Mouse (Mus musculus) G1E (cell line): ENCODE measurements at regions not wholly inside any gene's neighbourhood (a gene's known extent, or its start where the extent isn't known, plus 50 kb on each side); places are given as distances from the start of the nearest gene placed in this dataset.
A peak's percentile ranks its signal among the peaks of the same experiment; 100 is the strongest.

ENCODE experiments used
- ATAC-seq: 2 replicates; pipeline ENCODE4 v1.8.0; 2016; ENCODE audit warnings: mild to moderate bottlenecking; ENCODE audit not compliant: insufficient number of reproducible peaks, poor library complexity, low FRiP score, severe bottlenecking; ENCODE audit errors: extremely low read depth
- DNase-seq: peaks from one replicate; pipeline ENCODE4 v3.0.0; 2012; ENCODE audit warnings: low spot score
- H3K27me3 ChIP-seq: 2 replicates; pipeline ENCODE4 v1.6.1; 2012; ENCODE audit warnings: mild to moderate bottlenecking, low read length, inconsistent platforms; ENCODE audit not compliant: insufficient read depth
- H3K36me3 ChIP-seq: replicated peaks from 2 replicates; pipeline ENCODE3; 2012; ENCODE audit warnings: mild to moderate bottlenecking, inconsistent platforms
- H3K4me1 ChIP-seq: 2 replicates; pipeline ENCODE4 v1.6.1; 2012; ENCODE audit warnings: low read depth, low read length, inconsistent platforms, mixed read lengths; ENCODE audit not compliant: insufficient read depth
- H3K4me3 ChIP-seq: 2 replicates; pipeline ENCODE4 v1.5.1; 2012; ENCODE audit warnings: low read depth, mild to moderate bottlenecking, inconsistent platforms, low read length, moderate library complexity, mixed read lengths
- H3K9me3 ChIP-seq: replicated peaks from 2 replicates; pipeline ENCODE4 v1.6.1; 2012; ENCODE audit warnings: inconsistent platforms
- CTCF ChIP-seq: IDR thresholded peaks from 2 replicates; pipeline ENCODE4 v1.5.1; 2012; ENCODE audit warnings: low read depth, low read length, inconsistent platforms, mixed read lengths
- GATA1 ChIP-seq: IDR thresholded peaks from 2 replicates; pipeline ENCODE4 v1.6.1; 2012; ENCODE audit warnings: borderline replicate concordance, low read length, inconsistent platforms, mixed read lengths
- GATA2 ChIP-seq: IDR thresholded peaks from 2 replicates; pipeline ENCODE4 v1.6.1; 2012; ENCODE audit warnings: low read depth, low read length, inconsistent platforms, borderline replicate concordance
- POLR2AphosphoS5 ChIP-seq: IDR thresholded peaks from 2 replicates; pipeline ENCODE4 v1.6.1; 2012; ENCODE audit warnings: low read depth, low read length, inconsistent platforms; ENCODE audit not compliant: insufficient replicate concordance
- TAL1 ChIP-seq: conservative IDR thresholded peaks from 2 replicates; pipeline ENCODE4 v1.6.1; 2012; ENCODE audit warnings: low read depth, low read length, inconsistent platforms, mixed read lengths

DNA sequence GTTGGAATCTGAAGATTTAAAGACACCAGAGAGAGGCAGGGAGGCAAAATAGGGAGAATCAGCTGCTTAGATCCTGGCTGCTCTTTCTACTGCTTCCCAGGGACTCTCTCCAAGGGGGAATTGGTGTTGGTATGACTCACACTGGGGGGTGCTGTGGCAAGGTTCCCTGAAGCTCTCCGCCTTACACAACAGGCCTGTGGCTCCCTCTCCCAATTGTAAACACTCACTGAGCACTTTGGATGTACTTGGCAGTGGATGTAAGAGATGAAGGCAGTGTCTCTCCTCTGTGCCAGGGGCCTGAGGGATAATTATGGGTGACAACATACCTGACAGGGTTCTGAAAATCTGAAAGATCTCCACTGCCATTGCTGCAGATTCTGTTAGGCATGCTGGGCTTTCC is 77.0 kb upstream of the Irs2 start:
- peaks cover 44% of the 10 kb centered on the region for H3K4me1 ChIP-seq
- no peak for DNase-seq

DNA sequence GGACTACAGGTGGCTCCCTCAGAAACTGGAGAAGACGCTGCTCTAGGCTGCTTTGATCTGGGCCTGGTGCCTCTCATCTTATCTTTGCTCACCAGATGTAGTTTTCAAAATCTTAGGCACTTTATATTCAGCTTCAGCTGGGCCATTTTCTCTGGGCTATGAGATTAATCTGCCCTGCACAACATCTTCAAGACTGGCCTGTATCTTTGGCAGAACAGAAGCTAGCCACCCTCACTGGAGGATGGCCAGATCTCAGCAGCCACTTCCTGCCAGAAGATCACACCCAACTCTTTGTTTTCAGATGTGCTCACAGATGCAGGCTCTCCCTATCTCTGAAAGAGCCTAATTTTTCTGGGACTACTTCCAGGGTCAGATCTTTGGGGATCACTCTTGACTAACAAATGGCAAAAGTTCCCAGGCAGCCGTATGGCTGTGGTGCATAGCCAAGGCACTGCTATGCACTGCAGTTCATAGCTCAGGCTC is 75.8 kb upstream of the Irs2 start:
- H3K4me3 ChIP-seq = no peak overlapping the region
- peaks cover 52% of the 10 kb centered on the region for H3K27me3 ChIP-seq
- peaks cover 10% of the 10 kb centered on the region; the same call in 1 of the 2 replicates for H3K9me3 ChIP-seq
- no peaks in the 10 kb centered on the region for H3K36me3 ChIP-seq
- TF ChIP-seq TAL1 (peak; percentile 89), POLR2AphosphoS5 (no peak), GATA2 (no peak), GATA1 (no peak), CTCF (no peak)
- peak; percentile 48 for DNase-seq
- peaks cover 33% of the 10 kb centered on the region for H3K4me1 ChIP-seq
- ATAC-seq = peak; percentile 93

More for the DNA sequence above, 77.0 kb upstream of the Irs2 start:
- peaks cover 10% of the 10 kb centered on the region; the same call in 1 of the 2 replicates for H3K9me3 ChIP-seq
- H3K27me3 ChIP-seq = peaks cover 57% of the 10 kb centered on the region
- TF ChIP-seq GATA2 (no peak), CTCF (no peak), TAL1 (no peak), GATA1 (no peak), POLR2AphosphoS5 (no peak)
- no peaks in the 10 kb centered on the region for H3K36me3 ChIP-seq
- no peak for ATAC-seq
- no peak overlapping the region for H3K4me3 ChIP-seq

DNA sequence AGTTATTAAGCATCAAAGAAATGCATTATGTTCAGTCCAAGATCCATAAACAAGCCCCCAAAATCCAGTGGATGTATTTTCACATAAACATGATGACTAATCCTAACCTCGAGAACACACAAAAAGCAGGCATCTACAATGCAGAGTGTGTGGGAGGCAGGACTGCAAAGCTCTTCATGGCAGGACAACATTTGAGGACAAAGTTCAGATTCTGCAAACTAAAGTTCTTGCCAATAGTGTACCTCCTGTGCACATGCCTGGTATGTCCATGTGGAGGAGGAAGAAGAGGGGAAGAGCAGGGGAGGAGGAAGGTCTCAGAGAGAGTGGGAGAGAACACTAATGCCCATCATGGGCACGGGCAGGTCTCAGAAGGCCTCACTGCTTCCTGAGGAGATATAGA is 72.6 kb upstream of the Irs2 start:
- DNase-seq (no peak), ATAC-seq (no peak)
- Histone ChIP-seq H3K4me1 (peaks cover 32% of the 10 kb centered on the region), H3K4me3 (no peak overlapping the region), H3K36me3 (no peaks in the 10 kb centered on the region), H3K9me3 (peaks cover 10% of the 10 kb centered on the region; the same call in 1 of the 2 replicates), H3K27me3 (peaks cover 50% of the 10 kb centered on the region)
- TF ChIP-seq CTCF (no peak), GATA2 (no peak), TAL1 (no peak)

DNA sequence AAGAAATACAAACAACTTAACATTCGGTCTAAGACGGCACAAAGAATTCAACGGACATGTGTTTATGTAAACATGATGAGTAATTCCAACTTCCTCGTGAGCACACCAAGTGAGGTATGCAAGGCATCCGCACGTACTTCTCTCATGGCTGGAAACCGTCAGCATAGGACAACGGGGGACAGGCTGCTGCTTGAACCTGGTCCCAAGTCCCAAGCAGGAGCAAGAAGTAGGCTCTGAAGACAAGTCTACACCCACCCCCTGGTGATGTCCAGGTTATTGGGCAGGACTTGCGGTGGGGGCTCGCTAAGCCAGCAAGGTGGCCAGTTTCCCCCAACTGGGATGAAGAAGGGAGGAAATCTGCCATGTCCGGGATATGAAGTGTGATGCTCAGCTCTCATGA is 71.5 kb upstream of the Irs2 start:
- ATAC-seq = no peak
- H3K4me1 ChIP-seq = peaks cover 22% of the 10 kb centered on the region

DNA sequence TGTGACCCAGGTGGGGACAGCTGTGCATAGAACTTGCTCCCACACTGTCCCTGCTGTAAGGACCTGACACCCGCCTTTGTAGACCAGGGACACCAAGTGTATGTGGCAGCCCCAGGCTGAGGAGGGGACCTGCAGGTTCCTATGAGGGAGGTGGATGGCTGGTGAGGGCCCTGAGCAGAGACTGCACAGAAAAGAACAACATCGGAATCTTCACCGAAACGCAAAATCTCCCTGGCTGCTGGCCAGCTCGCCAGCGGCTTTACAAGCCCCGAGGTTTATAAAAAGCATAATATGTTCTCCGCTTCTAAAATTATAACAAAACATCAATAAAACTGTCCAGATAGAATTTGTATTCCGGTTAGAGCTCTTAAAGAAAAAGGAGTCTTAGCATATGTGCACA is 68.9 kb upstream of the Irs2 start:
- Histone ChIP-seq H3K4me1 (no peaks in the 10 kb centered on the region), H3K4me3 (no peak overlapping the region), H3K27me3 (peaks cover 47% of the 10 kb centered on the region), H3K36me3 (no peaks in the 10 kb centered on the region), H3K9me3 (no peaks in the 10 kb centered on the region)
- no peak for TF ChIP-seq GATA2
- TF ChIP-seq TAL1 = no peak
- TF ChIP-seq POLR2AphosphoS5 = no peak
- ATAC-seq = no peak
- DNase-seq = no peak

More for the DNA sequence above, 71.5 kb upstream of the Irs2 start:
- Histone ChIP-seq H3K9me3 (peaks cover 10% of the 10 kb centered on the region; the same call in 1 of the 2 replicates), H3K36me3 (no peaks in the 10 kb centered on the region), H3K4me3 (no peak overlapping the region), H3K27me3 (peaks cover 47% of the 10 kb centered on the region)
- no peak for DNase-seq
- no peak for TF ChIP-seq TAL1
- TF ChIP-seq CTCF = no peak
- no peak for TF ChIP-seq GATA2
- no peak for TF ChIP-seq POLR2AphosphoS5
- TF ChIP-seq GATA1 = no peak

DNA sequence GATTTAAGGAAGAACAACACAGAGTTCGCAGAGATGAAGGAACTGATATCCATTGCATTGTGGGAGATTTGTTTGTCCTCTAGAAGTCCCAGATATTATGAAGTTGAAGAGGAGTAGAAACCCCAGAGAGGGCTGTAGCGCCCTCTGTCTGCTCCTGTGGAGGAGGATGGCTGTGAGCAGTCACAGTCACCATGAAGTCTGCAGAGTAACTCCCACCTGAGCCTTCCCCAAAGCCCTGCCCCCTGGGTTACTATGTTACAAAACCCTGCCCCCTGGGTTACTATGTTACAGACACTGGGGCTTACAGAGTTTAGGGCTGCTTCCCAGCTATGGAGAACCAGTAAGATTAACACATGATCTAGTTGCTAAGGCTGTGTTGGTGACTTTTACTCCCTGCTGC is 62.9 kb upstream of the Irs2 start:
- Histone ChIP-seq H3K9me3 (no peaks in the 10 kb centered on the region), H3K27me3 (peaks cover 50% of the 10 kb centered on the region), H3K4me3 (no peak overlapping the region), H3K36me3 (no peaks in the 10 kb centered on the region), H3K4me1 (no peaks in the 10 kb centered on the region)
- TF ChIP-seq GATA1 (no peak), TAL1 (no peak), GATA2 (no peak), POLR2AphosphoS5 (no peak), CTCF (no peak)
- no peak for DNase-seq
- no peak for ATAC-seq

DNA sequence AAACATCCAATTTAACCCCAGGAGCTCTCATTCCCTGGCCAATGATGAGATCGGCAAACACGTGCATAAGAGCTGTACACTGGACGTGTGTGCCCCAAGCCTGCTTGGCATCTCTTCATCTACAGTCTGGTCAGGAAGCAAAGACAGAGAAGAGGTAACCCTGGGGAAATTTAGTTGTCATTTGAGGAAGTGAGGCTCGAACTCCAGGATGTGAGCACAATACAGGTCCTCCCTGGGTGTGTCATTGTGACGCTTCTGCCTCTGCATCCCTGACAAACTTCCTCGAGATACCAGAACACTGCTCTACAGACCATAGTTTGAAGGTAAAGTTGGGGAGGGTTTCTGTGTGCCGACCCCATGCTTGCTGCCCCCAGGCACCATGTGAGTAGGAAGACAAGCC is 59.2 kb upstream of the Irs2 start:
- H3K4me1 ChIP-seq = peaks cover 9% of the 10 kb centered on the region
- peaks cover 64% of the 10 kb centered on the region for H3K27me3 ChIP-seq
- no peaks in the 10 kb centered on the region for H3K9me3 ChIP-seq
- ATAC-seq (no peak), DNase-seq (no peak)
- H3K4me3 ChIP-seq = no peak overlapping the region
- H3K36me3 ChIP-seq = no peaks in the 10 kb centered on the region
- TF ChIP-seq POLR2AphosphoS5 (no peak), TAL1 (no peak), GATA2 (no peak), GATA1 (no peak), CTCF (no peak)
